Mouse (Mus musculus) lung, postnatal 10 days (tissue): Measurements from ENCODE around the gene Plpp2.

ENCODE experiments used
- DNase-seq: peaks from one replicate; pipeline ENCODE4 v3.0.0; 2021

The Plpp2 gene

DNA sequence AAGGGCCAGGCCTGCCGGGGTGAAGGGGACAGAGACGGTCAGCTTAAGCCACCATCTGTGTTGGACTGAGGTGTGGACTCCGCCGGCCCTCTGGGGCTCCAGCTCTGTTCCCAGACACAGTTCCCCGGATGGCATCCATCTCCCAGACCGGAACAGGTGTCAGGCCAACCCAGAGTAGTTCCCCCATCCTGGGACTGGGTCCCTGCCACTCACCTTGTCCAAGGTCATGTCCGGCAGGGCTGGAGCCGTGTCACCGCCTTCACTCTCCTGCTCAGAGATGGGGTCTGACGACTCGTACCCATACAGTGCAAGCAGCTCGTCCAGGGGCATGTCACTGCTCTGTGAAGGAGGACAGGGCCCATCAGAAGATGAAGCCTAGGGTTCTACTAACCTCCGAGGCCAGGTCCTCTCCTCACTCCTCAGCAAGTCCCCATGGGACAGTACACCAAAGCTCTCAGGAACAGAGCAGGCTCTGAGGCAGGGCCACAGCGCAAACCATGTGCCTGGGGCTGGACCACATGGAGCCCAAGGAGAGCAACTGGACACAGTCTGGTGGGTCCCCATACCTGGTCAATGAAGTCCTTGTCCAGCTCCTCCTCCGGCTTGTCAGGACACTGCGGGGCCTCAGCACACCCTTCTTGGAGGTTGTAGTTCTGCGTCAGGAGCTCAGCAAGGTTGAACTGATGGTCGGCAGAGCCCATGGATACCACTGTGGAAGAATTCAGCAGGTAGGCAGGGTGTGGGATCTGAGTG lies 15.6 kb upstream of the Plpp2 start:
- DNase-seq, result no peak

DNA sequence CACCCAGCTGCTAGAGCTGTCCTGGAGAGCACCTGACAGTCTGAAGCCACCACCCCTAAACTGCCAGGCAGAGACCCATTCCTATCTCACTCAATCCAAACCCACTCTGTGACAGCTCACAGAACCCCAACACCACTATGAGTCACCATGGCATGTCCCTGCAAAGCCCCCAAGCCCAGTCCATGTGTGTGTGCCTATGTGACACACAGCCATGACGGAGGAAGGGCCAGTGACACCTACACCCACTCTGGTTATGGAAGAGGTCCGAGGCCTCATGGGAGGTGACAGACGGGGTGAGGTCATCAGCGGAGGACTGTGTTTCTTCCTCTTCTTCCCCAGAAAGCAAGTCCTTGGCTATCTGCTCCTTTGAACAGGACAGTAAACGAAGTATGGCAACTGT lies 14.9 kb upstream of the Plpp2 start:
- no peak for DNase-seq

DNA sequence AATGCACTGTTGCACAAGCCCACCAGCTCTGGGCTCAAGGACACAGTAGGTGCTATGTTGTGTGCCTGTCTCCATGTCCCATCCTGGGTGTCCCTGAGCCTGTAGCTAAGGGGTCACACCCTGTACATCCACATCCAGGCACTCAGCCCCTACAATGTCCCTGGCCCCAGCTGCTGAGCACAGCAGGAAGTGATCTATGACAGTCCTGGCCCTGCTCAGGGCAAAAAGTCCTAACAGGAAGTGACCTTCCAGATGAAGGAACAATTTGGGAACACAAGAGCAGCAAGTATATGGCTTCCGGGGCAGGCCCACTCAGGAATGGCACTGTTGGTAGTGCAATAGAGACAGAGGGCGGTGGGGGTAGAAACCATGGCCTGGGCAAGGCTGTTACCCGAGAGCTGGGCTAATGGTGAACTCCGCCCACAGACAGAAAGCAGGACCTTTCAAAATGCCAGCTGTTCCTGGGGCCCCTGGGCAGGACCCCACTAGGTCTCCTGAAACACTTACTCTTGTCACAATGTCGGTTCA lies 13.6 kb upstream of the Plpp2 start:
- no peak for DNase-seq

DNA sequence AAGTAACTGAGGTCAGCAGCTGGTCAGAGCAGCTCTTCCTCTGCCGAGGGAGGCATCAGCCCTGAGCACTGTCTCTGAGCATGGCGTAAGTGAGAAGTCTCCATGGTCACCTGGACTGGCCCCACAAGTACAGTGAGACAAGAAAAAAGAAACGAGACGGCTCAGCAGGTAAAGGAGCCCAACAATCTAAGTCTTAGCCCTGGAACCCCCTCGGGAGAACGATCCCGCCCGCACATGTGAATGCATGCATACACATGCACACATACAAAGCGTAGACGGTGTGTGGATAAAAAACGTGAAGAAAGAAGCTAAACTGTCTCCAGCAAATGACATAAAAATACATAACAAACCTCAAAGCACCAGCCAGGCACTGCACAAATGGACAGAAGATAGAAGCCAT lies 12.9 kb upstream of the Plpp2 start:
- DNase-seq, result no peak

DNA sequence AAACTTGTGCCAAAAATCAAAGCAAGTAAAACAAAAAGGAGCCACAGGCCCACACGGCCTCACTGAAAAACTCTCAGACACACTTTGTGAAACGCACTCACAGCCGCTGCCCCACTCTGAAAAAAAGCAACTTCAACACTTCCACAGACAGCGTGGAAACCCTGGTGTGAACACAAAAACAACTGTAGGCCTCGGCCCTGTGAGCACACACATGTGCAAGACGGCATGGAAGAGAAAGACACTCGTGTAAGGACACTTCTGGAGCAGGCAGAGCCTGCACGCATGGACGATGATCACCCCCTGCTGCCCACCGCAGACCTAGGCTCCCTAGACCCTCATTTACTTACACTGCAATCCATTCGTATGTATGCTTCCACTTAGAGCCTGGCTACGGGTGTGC lies 12.3 kb upstream of the Plpp2 start:
- DNase-seq, result no peak

DNA sequence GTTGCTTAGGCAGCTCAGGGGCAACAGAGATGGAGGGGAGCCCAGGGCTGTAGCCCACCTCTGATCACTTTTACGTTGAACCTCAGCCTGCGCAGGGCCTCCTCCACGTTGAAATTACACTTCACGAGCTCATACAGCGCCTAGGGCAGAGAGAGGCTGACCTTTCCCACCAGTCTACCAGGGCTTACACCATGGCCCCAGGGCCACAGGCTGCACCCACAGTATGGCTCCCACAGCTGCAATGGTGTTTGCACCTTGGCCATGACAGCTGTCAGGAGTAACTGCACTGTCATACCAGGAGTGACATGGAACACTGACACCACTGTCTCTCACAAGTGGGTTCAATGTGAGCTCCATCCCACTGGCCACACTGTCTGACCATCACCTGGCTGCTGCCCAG lies 11.0 kb upstream of the Plpp2 start:
- DNase-seq, result no peak

DNA sequence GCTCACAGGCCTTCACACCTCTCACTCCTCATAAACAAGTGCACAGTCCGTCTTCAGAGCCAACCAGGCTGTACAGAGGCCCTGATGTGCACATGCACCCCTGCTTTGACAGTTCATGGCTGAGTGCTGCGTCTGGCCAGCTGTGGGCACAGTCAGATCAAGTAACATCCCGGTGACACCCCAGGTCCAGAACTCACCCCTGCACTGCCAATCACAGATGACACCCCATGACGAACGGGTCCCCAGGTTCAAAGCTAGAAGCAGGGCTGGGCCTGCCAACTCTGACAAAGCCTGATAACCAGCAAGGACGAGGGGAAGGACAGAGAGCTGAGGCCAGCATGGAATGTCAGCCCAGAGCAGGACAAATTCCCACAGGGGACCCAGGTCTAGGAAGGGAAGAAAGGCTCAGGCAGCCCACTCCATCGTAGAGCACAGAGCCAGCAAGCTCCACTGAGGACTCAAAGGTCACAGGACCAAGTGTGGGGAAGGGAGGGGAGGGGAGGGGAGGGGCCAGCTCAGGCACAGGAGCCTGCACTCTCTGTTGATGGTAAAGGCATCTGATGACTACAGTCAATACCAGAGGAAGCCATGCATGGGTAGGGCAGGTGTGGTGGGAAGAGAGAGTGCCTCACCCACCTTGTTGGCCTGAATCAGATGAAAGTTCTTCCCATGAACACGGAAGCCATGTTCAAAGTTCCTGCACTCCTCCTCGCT lies 10.4 kb upstream of the Plpp2 start:
- DNase-seq, result no peak

DNA sequence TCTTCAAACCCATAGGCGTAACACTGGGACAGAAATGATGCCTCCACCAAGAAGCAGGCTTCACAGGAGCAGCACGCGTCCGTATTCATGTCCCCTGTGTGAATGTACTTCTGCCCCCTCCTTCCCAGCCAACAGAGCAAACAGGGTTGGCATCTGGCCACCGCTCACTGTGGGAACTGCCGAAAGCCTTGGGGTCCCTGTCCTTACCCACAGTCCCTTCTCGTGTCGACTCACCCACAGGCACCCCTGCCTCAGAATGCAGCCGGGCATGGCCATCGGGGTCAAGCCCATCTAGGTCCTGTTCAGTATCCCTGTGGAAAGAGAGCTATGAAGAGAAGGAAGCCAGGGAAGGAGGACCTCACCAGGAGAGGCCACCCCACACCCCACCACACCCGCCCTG lies 8.6 kb upstream of the Plpp2 start:
- DNase-seq, result no peak

DNA sequence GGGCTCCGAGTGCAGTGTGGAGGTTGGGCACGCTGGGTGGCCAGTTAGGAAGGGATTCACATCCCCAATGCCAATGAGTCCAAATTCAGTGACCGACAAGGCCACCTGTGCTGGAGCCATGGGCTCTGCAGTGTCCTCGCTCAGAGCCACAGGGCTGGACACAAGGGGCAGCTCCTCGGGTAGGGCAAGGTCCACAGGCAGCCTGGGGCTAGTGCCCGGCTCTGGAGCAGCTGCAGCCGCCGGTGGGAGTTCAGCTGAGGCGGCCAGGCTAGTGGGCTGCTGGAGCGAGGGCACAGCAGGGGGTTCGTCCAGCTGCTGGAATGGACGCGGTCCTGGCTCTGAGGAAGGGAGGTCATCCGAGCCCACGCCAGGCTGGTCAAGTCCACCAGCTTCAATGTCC lies 7.9 kb upstream of the Plpp2 start:
- no peak for DNase-seq

DNA sequence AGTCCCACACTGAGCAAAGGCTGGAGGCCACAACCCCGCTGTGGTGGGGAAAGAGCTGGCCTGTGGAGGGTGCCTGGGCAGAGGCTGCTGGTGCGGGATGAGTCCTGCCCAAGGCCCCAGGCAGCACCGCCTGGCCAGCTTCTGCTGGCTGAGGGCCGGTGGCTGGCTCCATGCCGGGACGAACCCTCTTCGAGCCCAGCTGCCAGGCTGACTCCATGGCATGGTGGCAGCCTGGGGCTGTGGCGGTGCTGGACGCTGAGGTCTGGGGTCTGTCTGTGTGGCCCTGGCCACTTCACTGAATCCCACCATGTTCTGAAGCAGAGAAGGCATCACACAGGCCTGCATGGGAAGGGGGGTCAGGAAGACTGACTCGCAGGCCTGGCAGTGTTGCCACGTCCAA lies 7.2 kb upstream of the Plpp2 start:
- DNase-seq, result no peak

DNA sequence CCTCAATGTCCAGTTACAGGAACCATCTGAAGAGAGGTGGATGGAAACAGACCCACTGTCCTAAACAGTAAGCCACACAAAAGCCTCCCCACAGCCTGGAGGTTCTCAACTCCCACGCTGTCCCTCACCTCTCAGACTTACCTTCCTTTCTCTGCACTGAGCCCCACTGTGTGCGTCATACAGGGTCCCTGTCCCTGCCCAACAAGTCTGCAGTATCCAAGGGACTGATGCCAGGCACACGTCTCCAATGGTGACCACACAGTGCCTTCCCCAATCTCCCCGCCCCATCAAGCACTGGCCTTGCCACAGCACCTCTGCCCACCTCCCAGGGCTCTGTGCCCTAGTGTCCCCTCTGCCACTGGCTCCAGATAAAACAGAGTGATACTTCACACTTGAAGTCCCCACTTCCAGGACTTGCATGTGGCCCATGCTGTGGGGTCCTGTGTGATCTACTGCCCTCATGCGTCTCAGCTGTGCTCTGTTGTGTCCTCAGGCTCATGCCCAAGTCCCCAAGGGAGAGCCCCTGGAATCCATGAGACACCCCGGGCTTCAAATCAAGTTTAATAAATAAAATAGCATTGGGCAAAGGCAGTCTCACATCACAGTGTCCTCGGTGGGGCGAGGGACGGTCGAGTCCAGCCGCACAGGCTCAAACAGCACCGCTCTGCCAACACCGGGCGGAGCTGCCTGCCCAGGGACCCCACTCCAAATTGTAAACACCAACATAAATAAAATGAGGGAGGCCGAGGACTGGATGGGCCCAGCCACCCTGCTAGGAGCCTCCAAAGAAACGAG lies 6.3 kb upstream of the Plpp2 start:
- no peak for DNase-seq

DNA sequence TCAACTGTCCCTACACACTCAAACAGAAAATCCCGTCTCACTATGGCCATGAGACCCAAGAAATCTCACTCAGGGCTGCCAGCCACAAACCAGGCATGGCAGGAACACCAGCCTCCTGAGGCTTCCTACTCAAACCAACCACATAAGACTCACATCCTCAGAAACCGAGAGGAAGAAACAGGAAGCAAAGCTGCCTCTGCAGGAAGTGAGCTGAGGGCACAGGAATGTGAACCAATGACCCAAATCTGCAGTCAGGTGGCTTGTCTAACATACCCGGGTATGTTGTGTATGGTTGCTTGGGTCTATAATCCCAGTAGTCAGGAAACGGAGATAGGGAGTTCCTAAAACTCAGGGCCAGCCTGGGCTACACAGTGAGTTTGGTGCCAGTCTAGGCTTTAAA lies 5.3 kb upstream of the Plpp2 start:
- no peak for DNase-seq

DNA sequence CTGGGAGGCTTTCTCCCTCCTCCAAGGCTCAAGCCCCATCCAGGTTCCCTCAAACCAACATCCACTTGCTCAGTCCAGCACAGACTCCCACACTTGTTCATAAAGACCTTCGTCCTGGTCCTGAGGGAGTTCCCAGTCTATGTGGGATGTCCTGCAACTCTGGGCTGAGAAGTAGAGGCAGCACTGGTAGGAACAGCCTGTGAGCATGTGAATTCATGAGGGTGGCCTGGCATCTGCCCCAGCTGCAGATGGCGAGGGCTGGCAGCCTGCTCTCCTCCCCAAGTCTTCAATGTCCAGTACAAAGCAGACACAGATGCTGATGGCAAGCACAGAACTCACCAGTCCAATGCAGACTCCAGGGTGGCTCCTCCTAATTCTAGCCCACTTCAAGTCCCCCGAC lies 4.7 kb upstream of the Plpp2 start:
- DNase-seq, result no peak

DNA sequence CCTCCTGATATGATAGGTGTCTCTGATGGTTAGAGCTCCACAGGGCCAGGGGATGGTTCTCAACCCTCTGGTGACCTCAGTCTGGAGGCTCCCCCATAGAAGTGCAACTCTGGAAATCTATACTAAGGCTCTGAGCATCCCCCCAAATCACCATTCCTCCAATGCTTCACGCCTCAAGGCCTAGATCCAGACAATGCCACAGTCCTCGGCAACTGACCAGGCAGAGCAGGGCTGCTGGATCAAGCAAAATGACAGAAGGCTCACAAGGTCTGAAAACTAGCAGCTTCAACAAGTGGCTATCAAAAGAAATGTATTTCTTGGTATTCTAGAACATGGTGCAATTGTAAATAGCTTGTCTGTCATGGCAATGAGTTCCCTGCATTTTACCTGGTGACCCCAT lies 4.2 kb upstream of the Plpp2 start:
- DNase-seq, result no peak

DNA sequence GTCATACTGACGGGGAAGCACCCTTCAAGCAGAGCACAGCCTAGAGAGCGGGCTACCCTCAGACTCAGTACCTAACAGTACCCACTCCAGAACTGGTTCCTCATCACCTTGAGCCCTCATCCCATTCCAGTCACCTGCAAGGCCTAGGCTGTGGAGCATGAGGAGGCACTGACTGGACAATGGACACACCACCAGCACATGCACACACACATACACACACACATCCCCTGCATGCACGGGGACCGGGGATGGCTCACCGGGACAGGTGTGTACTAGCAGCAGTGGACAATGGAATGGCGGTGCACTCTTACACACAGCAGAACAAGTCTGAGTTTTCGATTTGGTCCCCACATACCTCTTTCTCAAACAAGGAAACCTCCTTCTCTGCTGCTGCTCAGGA lies 3.7 kb upstream of the Plpp2 start:
- DNase-seq, result no peak

DNA sequence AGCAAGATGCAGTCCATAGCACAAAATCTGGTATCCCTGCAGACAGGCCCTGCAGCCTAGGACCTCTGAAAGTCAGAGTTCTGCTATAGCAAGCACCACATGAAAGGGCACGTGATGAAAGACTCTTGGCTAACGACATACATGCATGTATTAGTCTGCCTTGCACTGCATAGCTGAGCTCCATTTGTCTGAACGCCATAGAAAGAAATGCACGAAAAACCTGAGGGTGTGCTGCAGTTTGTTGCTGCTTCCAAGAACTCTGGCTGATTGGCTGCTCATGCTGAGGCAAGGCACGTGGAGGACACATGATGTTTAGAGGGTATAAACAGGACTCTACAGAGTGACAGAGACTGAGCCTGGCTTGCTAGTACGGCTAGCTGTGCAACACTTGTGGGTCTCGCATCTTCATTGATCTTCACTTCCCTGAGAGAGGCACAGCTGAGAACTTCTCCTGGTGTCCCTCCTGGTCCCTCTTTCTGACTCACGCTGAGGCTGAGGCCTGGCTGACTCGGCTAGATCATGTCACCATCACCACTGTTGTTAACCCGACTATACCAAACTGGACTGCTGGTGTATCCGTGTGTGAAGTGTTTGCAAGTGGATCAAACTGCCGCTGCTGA lies 3.0 kb upstream of the Plpp2 start:
- no peak for DNase-seq

DNA sequence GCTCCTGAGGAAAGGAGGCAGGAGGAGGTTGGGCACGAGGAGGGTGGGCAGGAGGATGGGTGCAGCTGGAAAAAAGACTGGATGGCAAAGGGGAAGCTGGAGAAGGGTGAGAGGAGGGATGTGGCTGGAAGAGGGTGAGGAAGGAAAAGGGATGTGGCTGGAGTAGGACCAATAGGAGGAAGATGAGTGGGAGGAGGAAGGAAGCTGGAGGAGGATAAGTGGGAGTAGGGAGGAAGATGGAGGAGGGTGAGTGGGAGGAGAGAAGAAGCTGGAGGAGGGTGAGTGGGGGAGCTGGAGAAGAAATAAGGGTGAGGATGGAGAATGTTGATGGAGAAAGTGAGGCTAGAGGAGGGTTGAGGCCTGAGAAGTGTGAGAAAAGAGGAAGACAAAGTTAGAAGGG lies 1.8 kb upstream of the Plpp2 start:
- no peak for DNase-seq

DNA sequence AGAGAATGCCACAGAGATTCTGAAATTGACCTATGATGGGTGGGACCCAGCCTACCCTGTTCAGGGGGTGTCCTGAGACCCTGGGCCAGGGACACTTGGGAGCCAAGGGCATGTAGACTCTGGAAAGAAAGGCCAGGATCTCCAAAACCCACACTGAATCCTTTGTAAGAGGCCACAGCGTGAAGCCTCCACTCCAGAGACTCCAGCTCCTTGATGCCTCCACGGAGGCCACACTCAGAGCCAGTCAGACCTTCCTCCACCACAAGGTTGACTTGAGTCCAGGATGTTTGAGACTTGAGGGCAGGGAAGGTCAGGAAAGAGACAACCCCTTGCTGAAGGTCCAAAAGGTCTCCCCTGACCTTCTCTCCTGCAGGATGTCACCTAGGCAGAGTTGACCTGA lies 830 bp upstream of the Plpp2 start:
- DNase-seq, result no peak

DNA sequence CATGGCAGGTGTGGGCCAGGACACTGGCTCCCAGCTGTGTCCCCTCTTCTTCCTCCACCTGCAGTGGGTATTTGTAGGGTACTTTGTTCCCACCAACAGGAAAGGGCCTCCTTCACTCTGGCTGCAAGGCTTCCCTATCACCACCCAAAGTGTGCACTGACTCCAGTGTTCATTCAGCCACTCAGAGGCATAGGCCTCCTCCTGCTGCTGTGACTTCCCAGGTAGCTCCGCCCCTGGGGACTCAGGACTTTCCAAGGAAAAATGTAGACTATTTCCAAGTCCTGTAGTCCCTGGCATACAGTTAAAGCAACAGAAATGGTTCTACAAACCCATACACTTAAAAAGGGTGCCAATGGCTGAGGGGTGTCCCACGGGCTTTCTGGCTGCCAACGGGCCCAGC lies 918 bp downstream of the Plpp2 start:
- no peak for DNase-seq

DNA sequence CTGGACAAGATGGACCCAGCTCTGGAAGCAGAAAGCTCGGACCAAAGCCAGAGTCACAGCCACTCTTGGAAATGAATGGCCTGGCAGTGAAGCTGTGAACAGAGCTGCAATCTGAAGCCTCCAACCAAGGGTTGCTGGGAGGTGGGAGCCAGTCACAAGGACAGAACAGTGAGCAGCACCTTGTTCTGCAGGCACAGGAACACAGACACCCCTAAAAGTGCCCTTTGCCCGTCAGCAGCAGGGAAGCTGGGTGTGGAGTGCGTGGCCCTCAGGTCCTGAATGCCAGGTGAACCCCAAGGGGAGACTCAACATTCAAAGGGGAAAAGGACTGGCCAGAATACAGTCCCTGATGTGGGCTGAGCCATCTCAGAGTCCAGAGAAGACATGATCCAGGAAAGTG lies 2.0 kb downstream of the Plpp2 start:
- DNase-seq, result no peak

DNA sequence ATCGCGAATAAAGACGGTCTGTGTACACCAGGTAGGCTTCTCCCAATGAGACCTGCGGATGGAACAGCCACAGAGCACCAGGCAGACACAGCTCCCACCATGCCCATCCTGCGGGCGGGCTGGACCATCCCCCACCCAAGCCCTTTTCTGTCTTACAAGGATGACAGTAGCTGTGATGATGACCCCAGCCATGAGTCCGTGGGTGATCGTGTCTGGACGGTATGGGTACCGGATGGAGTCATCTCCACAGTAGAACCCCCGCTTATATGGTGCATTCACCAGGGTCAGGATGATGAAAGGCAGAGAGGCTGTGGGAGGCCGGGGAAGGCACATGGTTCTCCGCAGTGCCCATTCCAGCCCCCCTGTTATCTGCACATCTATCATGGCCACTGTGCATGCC lies 2.9 kb downstream of the Plpp2 start:
- DNase-seq, result no peak

DNA sequence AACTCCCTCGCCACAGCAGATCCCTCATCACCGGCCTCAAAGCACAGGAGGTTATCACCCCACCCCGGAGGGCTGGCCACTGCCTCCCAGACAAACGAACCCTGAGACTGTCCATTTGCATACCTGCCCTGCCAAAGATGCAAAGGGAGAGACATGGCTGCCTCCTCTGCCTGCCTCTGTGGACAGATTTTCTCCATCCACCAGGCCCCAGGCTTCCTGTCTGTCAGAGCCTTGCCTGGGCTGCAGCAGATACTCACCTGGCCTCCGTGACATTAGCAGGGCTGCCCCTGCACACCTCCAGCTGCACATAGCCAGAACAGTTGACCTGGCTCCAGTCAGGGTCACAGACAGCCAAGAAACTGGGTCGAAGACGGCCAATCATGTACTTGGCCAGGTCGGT lies 3.4 kb downstream of the Plpp2 start:
- no peak for DNase-seq

DNA sequence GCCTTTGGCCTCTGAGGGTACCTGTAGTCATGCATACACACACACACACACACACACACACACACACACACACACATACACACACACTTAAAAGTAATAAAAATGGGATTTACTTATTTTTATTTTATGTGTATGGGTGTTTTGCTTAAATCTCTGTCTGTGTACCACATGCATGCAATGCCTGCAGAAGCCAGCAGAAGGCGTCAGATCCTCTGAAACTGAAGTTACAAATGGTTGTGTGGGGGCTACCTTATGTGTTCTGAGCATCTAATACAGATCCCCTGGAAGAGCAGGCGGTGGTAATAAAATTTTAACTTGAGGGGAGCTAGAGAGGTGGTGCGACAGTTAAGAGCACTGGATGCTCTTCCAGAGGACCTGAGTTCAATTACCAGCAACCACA lies 5.5 kb downstream of the Plpp2 start:
- DNase-seq, result no peak

DNA sequence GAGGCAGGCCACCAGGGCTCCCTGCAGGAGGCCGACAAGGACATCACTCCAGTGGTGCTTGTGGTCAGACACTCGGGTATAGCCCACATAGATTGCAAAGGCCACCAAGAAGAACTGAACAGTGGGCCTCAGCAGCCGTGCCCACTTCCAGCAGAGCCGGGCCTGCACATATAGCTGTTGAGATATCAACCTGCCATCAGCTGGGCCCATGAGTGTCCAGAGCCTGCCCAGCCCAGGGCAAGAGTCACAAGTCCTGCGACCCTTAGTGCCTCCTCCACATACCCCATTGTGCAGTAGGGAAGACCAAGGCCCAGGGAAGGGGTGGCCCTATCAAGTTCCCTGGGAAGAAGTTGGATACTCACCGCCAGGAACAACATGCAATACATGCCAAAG lies 6.1 kb downstream of the Plpp2 start:
- no peak for DNase-seq
